Mouse (Mus musculus) ES-E14 (cell line): Measurements from ENCODE around the gene Fundc1. TPM values are rescaled to one million over a fixed set of nuclear protein-coding genes. Genes with fewer than 3 reads are reported as not detected.

Experiments
- DNase-seq: peaks from one replicate; pipeline ENCODE4 v3.0.0-alpha.2; 2013; ENCODE audit warnings: low read depth, low spot score
- H3K27ac ChIP-seq: 2 replicates; pipeline ENCODE4 v1.5.1; 2012; ENCODE audit warnings: low read depth, mild to moderate bottlenecking, low read length, moderate library complexity, mixed read lengths; ENCODE audit not compliant: poor library complexity, insufficient read depth, severe bottlenecking
- H3K36me3 ChIP-seq: 2 replicates; pipeline ENCODE4 v1.6.1; 2012; ENCODE audit warnings: mild to moderate bottlenecking, low read length, moderate library complexity, mixed read lengths; ENCODE audit not compliant: control insufficient read depth, poor library complexity, insufficient read depth, severe bottlenecking
- H3K4me1 ChIP-seq, 2 experiments: fragments of 150-350 bp in 1 of 2; sonication (generic) in 1 of 2; 2 replicates each; pipeline ENCODE4 v1.6.1; 2012; ENCODE audit warnings: low read length in 2 of 2, mild to moderate bottlenecking in 1 of 2, mixed read lengths in 1 of 2; ENCODE audit not compliant: control insufficient read depth in 2 of 2, insufficient read depth in 2 of 2, poor library complexity in 1 of 2
- H3K4me3 ChIP-seq, 2 experiments: fragments of 150-350 bp in 1 of 2; sonication (generic) in 1 of 2; 2 replicates each; pipeline ENCODE4 v1.5.1; 2012; ENCODE audit warnings: low read length in 2 of 2, low read depth in 1 of 2, mild to moderate bottlenecking in 1 of 2, mixed read lengths in 1 of 2; ENCODE audit not compliant: insufficient read depth in 1 of 2, poor library complexity in 1 of 2, severe bottlenecking in 1 of 2
- H3K9ac ChIP-seq: 2 replicates; pipeline ENCODE4 v1.6.1; 2012; ENCODE audit warnings: low read depth, mild to moderate bottlenecking, low read length, mixed read lengths; ENCODE audit not compliant: poor library complexity, insufficient read depth, severe bottlenecking
- H3K9me3 ChIP-seq: fragments of 150-350 bp; sonication (generic); 2 replicates; pipeline ENCODE4 v1.6.1; 2012; ENCODE audit warnings: low read depth, mild to moderate bottlenecking, low read length; ENCODE audit not compliant: control insufficient read depth, insufficient read depth
- CHD2 ChIP-seq: IDR thresholded peaks from 2 replicates; pipeline ENCODE4 v1.6.1; 2014; ENCODE audit warnings: mild to moderate bottlenecking, low read depth, low read length, inconsistent platforms
- HCFC1 ChIP-seq: IDR thresholded peaks from 2 replicates; pipeline ENCODE4 v1.6.1; 2012; ENCODE audit warnings: low read length, inconsistent platforms, borderline replicate concordance; ENCODE audit not compliant: insufficient read depth
- MAFK ChIP-seq: IDR thresholded peaks from 2 replicates; pipeline ENCODE4 v1.6.1; 2014; ENCODE audit warnings: mild to moderate bottlenecking, low read depth, low read length, inconsistent platforms; ENCODE audit not compliant: insufficient read depth
- ZC3H11A ChIP-seq: IDR thresholded peaks from 2 replicates; pipeline ENCODE4 v1.6.1; 2012; ENCODE audit warnings: low read depth, mild to moderate bottlenecking, inconsistent platforms, low read length, borderline replicate concordance
- ZNF384 ChIP-seq: IDR thresholded peaks from 2 replicates; pipeline ENCODE4 v1.6.1; 2012; ENCODE audit warnings: low read depth, low read length, inconsistent platforms
- in situ Hi-C, 2 experiments: fragments of 600-800 bp; cut with MboI; formaldehyde crosslinking; loops; one replicate each; pipeline ENCODE4 v1.15.1; 2025; ENCODE audit warnings: low sequenced_read_pairs in 2 of 2, inconsistent platforms in 1 of 2; ENCODE audit not compliant: unreplicated experiment in 2 of 2
- total RNA-seq: library from RNA; depleted of rRNA; stranded (reverse); fragments of 300-350 nt; gene quantifications from 2 replicates; pipeline ENCODE4 v1.2.3, GENCODE M21; 2012; rRNA removed

Fundc1 gene
- total RNA-seq = 6.4 and 8.8 TPM in 2 replicates

- in situ Hi-C loops = no loop called here
- peak; percentile 87 for DNase-seq
- TF ChIP-seq CHD2 (no peak), ZNF384 (no peak), HCFC1 (peak; percentile 87), ZC3H11A (no peak), MAFK (no peak)
- H3K4me3 ChIP-seq = peak within 1 kb of the TSS; percentile 71 to 82
- H3K4me1 ChIP-seq = no peaks in the 10 kb centered on the region
- H3K27ac ChIP-seq = peak within 1 kb of the TSS; percentile 86
- H3K9ac ChIP-seq = peak within 1 kb of the TSS; percentile 79
- H3K36me3 ChIP-seq = no peaks in the 10 kb centered on the region
- H3K9me3 ChIP-seq = no peaks in the 10 kb centered on the region
Observed at GRCm38 (mm10) chrX:17571621-17572459, at the start of gene Fundc1. Fundc1 (minus strand) TSS chrX:17572325.

- Histone ChIP-seq H3K27ac (no peak overlapping the region), H3K9me3 (no peaks in the 10 kb centered on the region), H3K9ac (no peak overlapping the region), H3K4me3 (no peak overlapping the region), H3K4me1 (no peaks in the 10 kb centered on the region), H3K36me3 (no peaks in the 10 kb centered on the region)
- in situ Hi-C loops = no loop called here
- TF ChIP-seq ZC3H11A (0 out of 2 replicates have a peak, but pooled peaks have one; percentile 21), ZNF384 (no peak), HCFC1 (no peak), CHD2 (no peak), MAFK (0 out of 2 replicates have a peak, but pooled peaks have one; percentile 13)
- DNase-seq = peak; percentile 4
Observed at GRCm38 (mm10) chrX:17611253-17611652, 39.1 kb upstream of the Fundc1 start.

GRCm38 (mm10) chrX:17608763-17609162, 36.6 kb upstream of the Fundc1 start:
- TF ChIP-seq ZNF384 (no peak), CHD2 (no peak), MAFK (no peak), HCFC1 (no peak), ZC3H11A (no peak)
- Histone ChIP-seq H3K36me3 (no peaks in the 10 kb centered on the region), H3K9me3 (no peaks in the 10 kb centered on the region), H3K27ac (no peak overlapping the region), H3K9ac (no peak overlapping the region), H3K4me3 (no peak overlapping the region), H3K4me1 (no peaks in the 10 kb centered on the region)
- in situ Hi-C loops = no loop called here
- DNase-seq = no peak

DNA sequence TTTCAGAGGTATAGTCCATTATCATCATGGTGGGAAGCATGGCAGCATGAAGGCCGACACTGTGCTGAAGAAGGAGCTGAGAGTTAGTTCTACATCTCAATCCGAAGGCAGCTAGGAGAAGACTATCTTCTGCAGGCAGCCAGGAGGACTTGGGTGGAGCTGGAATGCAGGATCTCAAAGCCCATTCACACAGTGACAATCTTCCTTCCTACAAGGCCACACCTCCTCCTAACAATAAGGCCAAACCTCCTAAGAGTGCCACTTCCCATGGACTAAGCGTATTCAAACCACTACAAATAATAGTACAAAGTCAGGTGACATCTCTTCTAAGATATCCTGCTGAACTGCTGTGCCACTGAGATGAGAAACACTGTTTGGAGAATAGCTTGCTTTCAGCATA, 35.5 kb upstream of the Fundc1 start:
- H3K4me1 ChIP-seq = no peaks in the 10 kb centered on the region
- no peaks in the 10 kb centered on the region for H3K9me3 ChIP-seq
- H3K27ac ChIP-seq = no peak overlapping the region
- TF ChIP-seq HCFC1 (no peak), ZNF384 (no peak), MAFK (no peak), ZC3H11A (no peak), CHD2 (no peak)
- DNase-seq = no peak
- no peak overlapping the region for H3K4me3 ChIP-seq
- H3K36me3 ChIP-seq = no peaks in the 10 kb centered on the region
- in situ Hi-C loops = no loop called here
- H3K9ac ChIP-seq = no peak overlapping the region
